Mouse (Mus musculus): ENCODE results near the gene Tnk1.

Gene Tnk1

DNA sequence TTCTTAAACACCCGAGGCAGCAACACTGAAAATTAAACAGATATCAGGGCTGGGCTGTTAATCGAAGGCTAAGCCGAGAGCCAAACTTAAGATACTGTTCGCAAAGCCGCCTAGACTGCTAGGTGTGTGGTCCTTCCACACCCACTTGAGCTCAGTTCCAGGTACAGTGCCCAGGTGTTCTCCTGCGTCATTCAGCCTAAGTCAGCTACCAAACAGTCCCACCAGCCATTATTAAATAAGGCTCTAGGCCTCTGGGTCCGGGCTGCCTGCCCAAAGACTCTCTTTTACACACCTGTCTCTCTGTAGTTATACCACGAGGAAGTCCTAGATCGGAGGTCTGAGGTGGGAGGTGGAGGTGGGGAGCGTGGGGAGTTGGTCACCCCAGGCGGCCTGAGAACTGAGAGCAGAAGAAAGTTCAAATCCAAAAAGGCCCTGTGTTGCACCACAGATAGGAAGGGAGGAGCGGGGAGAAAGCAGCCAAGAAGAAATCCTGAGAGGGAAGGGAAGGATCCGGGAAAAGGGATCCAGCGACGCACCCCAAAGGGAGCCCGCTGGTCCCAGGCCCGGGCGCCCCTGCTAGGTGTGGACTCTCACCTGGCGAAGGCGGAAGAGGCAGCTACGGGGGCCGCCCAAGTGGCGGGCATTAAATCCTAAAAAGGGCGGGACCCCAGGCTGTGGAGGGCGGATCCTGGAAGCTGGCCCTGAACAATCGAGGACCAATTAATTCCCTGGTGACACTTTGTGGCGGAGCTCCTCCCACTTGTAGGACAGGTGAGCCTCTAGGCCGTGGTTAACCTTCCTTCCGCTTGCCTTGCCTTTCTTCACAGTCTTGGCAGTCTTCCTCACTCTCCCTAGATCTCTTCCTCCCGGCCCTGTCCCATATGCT, at the start of gene Tnk1:
TSS of gene Tnk1 (minus strand) at position 618 of the 886 bp plus-strand sequence.
- DNase-seq = no peak

DNA sequence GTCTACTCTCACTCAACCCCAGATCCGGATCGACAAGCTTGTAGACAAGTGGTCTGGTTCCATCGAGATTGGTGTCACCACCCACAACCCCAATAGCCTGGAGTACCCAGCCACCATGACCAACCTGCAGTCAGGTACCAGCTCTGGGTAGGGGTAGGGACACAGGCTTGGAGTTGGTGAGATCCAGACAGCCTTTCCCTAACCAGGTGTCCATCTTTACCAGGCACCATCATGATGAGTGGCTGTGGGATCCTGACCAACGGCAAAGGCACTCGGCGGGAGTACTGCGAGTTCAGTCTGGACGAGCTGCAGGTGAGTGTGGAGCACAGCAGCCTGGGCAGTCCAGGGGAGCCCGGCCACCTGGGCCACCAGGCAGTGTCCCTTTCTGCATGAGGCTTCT, 45.8 kb upstream of the Tnk1 start:
- no peak for DNase-seq

DNA sequence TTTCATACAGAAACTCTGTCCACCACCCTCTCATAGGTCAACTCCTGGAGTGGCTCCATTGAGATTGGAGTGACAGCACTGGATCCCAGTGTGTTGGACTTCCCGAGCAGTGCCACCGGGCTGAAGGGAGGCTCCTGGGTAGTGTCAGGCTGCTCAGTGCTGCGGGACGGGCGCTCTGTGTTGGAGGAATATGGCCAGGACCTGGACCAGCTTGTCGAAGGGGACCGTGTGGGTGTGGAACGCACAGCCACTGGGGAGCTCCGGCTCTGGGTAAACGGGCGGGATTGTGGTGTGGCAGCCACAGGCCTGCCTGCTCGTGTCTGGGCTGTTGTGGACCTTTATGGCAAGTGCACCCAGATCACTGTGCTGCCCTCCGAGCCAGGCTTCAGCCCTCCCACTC, 44.4 kb upstream of the Tnk1 start:
- DNase-seq = no peak

DNA sequence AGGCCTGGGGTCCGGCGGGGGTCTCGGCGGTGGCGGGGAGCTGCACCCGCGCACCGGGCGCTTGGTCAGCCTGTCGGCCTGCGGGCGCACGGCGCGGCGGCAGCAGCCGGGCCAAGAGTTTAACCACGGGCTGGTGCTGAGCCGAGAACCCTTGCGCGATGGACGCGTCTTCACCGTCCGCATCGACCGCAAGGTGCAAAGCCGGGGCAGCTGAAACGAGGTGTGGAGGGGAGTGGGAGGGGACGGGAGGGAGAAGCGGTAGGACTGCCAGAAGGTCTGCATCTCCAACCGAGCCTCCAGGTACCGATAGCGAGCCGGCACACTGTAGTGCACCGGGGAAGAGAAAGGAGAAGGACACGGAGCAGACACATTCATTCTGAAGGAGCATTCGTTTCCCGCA, 43.5 kb upstream of the Tnk1 start:
- DNase-seq = peak; percentile 45

DNA sequence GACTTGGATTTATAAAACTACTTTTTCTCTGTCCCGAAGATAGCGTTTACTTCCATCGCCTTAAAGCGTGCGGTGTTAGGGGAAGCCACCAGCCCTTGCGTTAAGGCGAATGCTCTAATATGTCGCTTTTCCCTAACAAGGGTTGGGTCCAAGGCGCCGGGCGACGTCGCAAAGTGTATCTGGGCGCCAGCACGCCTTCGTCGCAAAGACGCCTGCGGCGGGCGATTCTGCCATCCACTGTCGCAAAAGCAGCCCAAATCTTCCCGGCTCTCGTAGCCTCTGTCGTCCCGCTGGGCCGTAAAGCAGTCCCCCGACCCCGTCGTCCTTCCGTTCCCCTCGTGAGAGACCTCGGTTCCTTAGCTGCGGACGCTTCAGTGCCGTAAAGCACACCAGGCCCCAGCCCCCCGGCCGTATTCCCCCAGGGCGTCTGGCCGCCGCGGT, 42.9 kb upstream of the Tnk1 start:
- DNase-seq = peak; percentile 92

DNA sequence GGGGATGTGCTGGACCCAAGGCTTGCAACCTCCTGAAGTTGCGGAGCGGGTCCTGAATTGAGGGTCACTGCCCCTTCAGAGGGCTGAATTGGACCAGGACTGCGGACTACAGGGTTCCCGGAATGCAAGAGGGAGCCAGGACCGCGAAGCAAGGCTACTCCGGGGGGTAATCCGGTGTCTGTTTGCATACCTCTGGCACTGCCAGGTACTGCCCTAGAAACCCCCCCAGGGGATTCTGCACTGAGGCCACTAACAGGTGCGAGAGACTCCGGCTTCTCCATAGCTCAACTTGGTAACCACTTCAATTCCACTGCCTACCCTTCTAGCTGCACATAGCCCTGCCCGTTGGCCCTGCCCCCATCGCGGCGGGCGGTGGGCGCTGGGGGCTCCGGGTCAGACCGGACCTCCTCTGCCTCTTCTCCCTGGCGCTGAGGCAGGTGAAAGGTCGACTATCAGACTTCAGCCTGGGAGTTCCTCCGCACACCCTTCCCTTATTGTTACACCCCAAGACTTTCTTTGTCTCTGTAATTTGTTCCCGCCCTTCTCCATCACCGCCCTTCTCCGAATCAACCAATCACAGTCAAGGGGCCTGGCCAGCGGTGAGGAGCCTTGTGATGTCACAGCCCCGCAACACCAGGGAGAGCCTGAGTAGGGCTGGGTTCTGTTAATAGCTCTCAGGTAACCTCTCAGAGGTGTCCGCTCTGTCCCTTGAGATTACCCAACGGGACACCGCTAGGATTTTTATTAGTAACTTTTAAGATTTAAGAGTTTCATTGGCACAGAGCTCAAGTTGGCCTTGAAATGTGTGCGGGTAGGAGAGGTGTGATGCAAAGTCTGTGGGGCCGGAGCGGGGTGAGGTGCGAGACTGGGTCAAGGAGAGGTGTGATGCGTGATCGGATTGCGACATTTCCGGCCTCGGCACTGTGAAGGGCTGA, 42.2 kb upstream of the Tnk1 start, which contains the start of the genes 2810408A11Rik and Neurl4:
TSS of gene 2810408A11Rik (minus strand) at position 517 of the 935 bp plus-strand sequence.
TSS of gene Neurl4 (plus strand) at position 602 of the 935 bp plus-strand sequence.
- peak; percentile 93 for DNase-seq

DNA sequence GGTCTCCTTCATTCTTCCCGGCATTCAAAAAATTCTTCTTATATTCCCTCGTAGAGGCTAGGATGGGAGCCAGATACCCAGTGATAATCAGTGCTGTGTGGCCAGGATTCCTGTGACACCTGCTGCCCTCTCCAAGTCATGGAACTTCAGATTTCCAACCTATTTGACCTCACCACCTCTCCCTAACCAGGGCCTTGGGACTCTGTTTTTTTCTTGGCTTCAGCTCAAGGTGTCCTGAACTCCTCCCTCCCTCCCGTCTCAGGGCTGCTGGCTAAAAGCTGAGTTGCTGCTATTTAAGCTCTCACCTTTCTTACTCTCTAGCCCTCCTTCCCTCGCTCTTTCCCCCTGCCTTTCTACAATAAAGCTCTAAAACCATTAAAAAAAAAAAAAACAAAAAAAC, 41.3 kb upstream of the Tnk1 start:
- no peak for DNase-seq

DNA sequence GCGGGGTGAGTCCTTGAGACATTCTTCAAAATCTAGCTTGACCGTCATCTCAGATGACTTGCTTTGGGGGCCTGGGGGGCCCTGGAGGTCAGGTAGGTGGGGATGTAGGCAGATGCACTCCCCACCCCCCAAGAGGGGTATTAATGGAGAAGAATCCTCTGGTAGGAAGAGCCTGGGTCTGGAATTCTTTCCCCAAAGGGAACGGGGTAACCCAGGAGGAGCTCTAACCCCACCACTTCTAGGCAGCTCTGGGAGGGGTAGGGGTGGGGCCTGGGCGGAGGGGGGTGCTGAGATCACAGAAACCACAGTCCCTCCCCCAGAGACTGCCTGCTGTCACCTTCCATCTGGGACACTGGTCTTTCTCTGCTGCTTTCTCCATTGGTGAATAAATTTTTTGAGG, 36.8 kb upstream of the Tnk1 start, which contains the start of gene Acap1:
TSS of gene Acap1 (minus strand) at position 249 of the 400 bp plus-strand sequence.
- DNase-seq = peak; percentile 71

DNA sequence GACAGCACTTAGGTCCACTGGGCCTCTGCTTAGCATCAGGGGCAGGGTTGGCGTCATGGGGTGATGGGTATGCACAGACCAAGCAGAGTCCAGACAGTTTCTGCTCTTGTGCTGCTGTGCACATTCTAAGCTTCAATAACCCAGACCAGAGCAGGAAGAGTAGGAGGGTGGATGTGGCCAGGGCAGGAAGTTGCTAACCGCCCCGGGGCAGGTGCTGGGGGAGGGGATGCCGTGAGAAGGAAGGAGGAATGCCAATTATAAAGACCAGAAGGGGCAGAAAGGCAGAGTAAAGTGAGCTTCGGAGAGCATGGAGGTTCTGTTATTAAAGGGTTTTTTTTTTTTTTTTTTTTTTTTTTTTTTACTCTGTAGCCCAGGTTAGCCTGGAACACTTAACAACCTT, 36.1 kb upstream of the Tnk1 start:
- DNase-seq = no peak

DNA sequence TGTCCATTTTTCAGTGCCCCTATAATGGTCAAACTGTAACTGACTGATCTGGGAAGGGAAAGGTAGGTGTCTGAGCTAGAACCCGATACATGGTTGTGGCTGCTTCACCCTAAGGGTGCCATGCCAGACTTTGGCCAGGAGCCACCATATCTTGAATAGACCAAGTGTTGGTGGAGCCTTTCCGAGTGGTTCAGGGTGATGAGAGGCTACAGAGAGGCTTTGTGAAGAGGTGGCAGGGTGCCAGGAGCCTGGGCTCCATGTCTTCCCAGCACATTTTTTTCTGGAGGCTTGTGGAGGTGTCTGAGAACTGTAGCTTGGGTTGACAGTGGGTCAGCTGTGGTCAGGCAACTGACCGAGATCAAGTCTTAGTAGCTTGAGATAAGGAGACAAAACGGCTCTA, 33.0 kb upstream of the Tnk1 start:
- no peak for DNase-seq

DNA sequence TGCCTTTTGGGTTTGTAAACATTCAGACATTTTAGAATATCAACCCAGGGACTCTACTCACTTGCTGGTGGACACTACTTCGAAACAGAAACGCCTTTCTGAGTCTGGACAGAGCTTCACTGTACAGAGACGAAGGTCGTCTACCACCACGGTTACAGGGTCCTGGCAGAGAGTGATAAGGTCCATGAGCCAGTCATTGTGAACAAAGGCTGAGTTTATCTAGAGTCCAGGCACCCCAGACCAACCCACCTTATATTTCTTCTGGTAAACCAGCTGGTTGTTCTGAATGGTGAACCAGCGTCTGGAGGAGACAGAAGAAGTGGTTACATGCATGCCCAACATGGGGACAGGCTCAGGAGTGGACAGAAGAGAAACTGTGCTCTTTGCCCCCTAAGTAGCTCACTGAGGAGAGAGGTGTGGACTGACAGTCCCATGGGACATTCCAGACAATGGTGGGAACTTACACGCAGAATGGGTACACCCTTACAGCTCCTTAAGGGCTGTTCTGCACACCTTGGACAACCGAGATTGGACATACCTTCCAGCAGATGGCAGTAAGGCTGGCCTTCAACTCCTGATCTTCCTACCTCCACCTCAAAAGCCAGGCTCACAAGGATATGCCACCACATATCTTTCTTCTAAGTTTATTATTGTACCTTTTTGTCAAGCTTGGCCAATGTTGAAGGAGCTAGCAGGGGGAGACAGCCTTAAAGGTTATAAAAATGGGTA, 28.5 kb upstream of the Tnk1 start:
- DNase-seq = peak; percentile 54

DNA sequence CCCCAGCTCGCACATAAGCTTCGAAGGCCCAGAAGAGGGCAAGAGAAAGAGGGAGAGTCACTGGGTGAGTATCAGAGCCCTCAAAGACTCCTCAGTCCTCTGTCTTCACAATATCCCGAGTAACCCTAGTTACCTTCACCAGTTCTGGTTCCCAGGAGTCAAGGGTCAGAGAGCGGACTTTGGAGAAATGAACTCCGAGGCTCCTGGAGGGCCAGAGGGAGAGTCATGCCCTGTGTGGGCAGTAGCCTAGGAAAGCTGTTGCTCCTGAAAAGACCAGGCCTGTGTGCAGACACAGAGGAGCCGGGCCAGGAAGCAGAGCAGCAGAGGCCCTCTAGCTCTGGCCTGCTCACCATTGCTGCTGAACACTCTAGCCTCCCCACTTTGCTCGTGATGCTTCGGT, 26.1 kb upstream of the Tnk1 start:
- DNase-seq = no peak

DNA sequence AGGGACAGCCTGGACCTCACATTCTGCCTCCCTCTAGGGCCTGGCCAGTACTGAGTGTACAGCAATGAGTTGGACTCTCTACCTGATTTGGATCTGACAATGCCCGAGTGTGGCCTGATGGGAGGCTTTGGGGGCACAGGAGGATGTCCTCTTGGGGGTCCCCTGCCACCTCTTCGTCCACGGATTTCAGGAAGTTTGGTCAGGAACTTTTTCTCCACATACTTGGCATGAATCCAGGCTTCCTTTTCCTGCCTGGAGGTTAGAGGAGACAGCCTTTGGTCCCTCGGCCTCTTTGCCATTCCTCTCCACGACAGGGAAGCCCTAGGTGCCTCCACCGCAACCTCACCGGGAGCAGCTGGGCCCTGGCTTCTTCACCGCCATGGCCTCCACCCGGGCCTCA, 25.7 kb upstream of the Tnk1 start:
- DNase-seq = no peak

DNA sequence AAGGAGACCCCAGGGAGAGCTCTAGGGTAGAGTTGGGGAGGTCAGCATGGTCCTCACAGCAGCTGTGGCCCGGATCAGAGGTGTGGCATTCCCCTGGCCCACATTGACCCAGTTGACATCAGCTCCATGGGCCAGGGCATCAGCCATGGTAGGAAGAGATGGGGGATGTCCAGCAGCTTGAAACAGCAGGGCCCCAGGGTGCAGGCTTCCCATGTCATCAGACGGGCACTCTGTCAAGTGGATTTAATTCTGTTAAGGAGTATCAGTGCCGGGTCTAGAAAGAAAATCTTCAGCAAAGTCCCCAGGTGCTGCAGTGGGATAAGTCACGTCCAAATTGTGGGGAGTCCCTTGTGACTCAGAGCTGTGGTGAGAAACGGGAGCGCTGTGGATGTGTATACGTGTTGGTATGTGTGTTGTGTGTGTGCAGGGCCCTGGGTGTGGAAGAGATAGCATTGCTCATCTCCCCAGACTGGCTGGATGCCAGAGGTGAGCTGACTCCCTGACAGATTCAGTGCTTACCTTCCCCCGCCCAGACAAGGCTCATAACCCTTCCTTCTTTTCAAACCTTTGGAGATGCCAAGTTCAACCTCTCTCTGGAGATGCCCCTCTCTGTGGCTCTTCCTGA, 25.1 kb upstream of the Tnk1 start:
- no peak for DNase-seq

DNA sequence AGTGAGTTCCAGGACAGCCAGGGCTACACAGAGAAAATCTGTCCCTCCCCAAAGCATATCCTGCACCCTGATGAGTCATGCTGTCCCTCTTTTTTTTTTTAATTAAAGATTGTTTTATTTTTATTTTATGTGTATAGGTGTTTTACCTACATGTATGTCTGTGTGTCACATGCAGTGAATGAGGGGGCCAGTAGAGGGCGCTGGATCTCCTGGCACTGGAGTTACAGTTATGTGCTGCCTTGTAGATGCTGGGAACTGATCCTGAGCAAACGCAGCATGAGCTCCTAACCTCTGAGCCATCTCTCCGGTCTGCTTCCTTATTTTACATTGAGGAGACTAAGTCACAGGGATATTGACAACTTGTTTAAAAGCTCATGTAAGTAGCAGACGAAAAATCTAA, 24.5 kb upstream of the Tnk1 start:
- DNase-seq = peak; percentile 78

DNA sequence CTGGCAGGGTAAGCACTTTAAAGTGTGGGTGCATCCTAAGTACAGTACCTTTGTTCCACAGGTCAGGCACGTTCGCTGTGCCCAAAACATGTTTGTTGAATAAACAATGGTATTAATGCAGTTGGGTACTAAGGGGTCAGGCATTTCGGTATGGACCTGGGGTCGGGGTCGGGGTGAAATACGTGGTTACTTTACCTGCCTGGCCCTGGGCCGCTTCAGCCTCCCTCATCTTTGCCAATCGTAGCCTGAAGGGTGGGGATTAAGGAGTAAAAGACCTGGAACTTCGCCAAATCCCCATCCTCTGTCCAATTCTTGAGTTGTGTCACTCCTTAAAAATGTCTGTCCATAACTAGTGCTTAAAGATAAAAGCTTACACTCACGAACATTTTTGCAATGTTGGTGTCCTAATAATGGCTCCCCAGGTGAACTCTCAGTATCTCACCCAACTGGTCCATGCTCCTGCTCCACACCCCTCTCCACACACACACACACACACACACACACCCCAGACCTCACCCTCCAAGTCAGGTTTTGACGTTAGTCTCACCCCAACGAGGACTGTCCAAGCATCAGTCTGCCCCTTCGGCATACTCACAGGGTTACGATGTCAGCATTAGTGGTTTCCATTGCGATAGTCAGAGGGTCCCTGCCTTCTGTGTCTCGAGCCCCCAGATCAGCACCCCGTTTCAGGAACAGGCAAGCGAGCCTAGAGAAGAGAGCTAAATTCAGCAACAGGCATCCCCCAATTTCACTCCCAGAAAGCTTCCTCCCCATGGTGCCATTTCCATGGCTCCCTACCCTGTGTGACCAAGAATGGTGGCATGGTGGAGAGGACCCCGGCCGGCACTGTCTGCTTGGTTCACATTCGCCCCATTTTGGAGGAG, 23.5 kb upstream of the Tnk1 start:
- DNase-seq = no peak

DNA sequence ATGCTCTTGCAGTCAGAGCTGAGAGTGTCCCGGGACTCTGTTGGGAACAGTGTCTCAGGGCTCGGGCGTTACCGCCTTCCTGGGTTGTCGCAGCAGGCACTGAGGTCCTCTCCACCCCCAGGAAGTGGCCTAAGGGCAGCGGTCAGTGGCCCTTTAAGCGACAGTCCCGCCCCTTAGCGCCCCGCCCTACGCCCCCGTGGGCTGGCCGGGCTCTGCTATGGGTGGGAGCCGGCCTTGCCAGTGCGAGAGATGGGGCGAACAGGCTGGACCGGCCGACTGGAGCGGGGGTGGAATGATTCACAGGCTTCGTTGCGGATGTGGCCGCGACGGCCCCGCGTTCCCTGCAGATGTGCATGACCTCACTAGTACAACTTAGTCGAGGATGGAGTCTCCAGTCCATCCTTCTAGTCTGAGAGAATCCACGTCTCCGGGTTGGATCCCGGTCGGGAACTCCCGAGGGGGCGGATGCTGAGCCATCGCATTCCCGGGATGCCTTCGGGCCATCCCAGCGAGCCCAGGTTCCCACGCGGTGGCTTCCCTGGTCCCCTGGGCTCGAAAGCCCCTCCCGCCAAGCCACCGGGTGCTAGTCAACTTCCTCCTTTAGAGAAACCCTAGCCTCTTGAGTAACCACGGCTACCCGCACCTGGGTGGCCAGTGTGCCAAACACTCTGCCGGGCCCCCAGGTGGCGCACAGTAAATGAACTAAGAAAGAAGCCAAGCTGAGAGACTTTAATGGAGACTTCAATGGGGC, 22.5 kb upstream of the Tnk1 start, which contains the start of gene Kctd11:
TSS of gene Kctd11 (minus strand) at position 554 of the 751 bp plus-strand sequence.
- DNase-seq = peak; percentile 87

DNA sequence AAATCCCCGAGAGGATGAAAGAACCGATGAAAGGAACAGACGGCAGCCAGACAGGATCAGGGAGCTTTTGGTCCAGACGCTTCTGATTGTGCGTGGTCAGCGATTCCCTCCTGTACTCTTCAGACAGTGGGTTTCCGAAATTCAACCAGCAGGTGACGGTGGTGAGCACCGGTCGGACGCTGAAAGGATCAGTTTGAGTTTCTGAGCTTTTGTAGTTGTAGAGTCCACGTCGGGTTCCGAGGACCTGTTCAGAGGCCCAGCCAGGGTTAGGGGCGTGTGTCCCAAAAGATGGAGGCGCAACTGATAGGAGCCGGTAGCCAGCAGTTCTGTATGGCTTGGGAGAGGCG, 21.9 kb upstream of the Tnk1 start:
- DNase-seq = peak; percentile 79

DNA sequence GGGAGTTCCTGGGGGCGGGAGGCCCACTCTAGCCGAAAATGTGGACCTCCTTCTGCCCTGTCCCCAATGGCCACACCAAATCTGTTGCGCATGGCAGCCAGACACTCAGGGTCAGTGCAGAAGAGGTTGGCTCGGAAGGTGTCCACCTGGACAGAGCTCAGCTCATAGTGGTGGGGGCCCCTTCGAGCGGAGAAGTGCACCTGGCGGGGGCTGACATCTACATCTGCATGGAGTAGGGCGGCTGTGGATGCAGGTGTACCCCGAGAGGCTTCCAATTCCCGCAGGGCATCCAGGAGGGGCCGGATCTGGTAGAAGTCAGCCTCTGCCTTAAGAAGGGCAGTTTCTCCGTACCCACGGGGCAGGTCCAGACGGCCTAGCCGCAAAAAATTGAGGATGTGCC, 21.2 kb upstream of the Tnk1 start:
- no peak for DNase-seq

DNA sequence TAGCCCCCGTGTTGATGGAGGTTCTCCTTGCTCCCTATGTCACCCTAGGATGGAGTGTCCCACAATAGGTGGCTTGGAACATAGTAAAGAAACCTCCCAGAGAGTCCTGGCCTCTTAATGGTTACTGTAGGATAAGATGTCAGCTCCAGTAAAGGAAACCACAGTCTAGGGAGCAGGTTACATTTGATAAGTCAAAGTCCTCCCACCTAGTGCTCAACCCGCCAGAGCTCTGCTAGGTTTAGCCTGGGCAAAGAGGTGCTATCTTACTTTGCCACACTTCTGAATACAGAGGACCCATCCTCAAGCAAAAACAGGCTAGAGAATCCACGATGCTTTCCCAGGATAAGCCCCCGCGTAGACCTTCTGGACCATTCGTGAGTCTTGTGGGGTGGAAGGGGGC, 20.4 kb upstream of the Tnk1 start:
- peak; percentile 56 for DNase-seq
